Mouse (Mus musculus): ENCODE data around the gene Pyy.

DNA sequence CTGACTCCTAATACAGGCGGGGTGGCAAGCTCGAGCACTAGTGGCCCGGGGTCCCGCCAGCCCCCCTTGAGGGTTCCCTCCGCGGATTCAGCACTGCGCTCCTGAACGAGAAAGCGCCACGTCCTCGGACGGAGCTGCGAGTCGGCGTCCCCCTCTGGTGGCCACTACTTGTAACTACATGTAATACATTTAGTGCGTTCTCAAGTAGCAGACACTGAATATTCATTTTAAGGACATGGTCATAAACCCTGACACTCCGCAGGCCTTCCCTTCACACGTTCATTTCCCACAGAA, 30.8 kb upstream of the Pyy start:
- TF ChIP-seq CTCF (IDR thresholded peaks at IDR 0.05; ENCODE audit: low read depth) (peak; percentile 96), EP300 (IDR thresholded peaks at IDR 0.05; ENCODE audit: low read depth) (no peak)

Data from liver, embryonic 14.5 days (tissue).